Mouse (Mus musculus) left cerebral cortex, adult 9 months (tissue): ENCODE results near the gene Mrpl40.

ENCODE experiments used
- DNase-seq, 2 experiments: peaks; one replicate each; pipeline ENCODE4 v3.0.0; 2022; ENCODE audit warnings: low spot score in 2 of 2

Gene Mrpl40

DNA sequence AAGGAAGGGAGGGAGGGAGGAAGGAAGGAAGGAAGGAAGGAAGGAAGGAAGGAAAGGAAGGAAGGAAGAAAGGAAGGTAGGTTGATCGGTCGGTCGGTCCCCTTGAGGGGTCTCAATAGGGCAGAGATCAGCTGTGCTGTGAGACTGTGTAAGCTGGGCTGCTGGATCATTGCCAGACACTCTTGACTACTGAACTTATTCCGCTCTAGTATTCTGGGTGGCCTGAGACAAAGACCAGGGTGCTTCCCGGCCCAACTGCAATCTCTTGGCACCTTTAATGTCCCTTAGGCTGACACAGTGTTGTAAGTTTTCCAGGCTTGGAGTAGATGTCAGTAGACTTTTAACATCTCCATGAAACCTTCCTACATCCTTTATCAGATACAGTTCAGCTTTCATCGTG is 47.6 kb downstream of the Mrpl40 start:
- DNase-seq, result no peak

DNA sequence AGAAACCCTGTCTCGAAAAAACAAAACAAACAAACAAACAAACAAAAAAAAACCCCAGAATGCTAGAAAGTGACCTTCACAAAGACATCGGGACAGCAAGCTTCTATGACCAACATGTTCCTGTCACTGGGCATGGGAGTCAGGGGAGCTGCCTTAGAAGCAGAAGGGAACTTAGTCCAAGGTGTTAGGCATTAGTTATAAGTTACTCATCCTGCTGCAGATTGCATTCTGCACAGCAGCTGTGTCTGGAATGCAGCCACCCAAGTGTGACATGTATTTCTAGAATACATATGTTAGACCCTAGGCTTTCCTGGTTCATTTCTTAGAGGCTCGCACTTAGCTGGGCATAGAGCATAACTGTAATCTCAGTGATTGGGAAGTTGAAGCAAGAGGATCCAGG is 48.0 kb downstream of the Mrpl40 start:
- no peak for DNase-seq

DNA sequence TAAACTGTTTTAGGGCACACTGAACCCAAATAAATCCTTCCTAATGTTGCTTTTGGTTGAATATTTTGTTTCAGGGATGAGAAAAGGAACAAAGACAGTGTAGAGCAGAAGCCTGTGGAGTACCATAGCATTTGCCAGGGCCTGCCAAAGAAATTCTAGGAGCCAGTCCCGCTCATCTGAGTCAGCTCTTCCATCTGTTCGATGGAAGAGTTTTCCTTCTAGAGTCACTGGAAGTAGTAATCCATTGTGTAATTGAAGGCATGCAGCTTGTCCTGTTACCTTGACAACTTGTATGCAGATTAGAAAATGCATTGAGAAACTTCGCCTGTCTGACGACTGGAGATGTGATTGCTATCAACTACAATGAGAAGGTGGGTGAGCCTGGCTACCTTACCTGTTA is 53.7 kb downstream of the Mrpl40 start:
- DNase-seq, result peak in 1 of 2 experiments; percentile 41

DNA sequence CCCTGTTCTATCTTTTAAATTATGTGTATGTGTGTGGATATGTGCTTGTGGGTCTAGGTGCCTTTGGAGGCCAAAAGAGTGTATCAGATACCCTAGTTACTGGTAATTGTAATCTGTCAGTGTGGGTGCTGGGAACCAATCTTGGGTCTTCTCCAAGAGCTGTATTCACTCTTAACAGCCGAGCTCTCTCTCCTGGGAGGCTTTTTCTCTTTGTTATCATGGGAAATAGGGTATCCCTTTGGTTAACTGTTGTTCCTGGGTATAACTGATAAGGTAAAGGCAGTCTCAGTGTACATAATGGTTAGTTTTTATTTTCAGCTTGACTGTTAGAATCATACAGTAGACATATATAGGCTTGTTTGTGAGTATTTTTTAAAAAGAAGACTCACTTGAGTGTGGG is 54.3 kb downstream of the Mrpl40 start:
- DNase-seq, result no peak
